Mouse (Mus musculus) intestine, embryonic 14.5 days (tissue): ENCODE results near the gene Rad51c. TPM values are rescaled to one million over a fixed set of nuclear protein-coding genes. Genes with fewer than 3 reads are reported as not detected.

Experiments
- polyA plus RNA-seq: library from polyadenylated mRNA; unstranded; fragments of >200 nt; fragmentation: Nextera tagmentation; extraction: Ambion mirVana; gene quantifications from 2 replicates; pipeline ENCODE4 v1.2.1, GENCODE M21; 2014

Gene Rad51c
- polyA plus RNA-seq, 1 experiment from 2014 or later, result 6.8 TPM

Other genes starting within 250 kb of the Rad51c start
- gene Ppm1e, start 45.9 kb downstream of the Rad51c start, polyA plus RNA-seq, result 3.4 and 3.8 TPM in 2 replicates
- gene Tex14, start 111 bp upstream of the Rad51c start, polyA plus RNA-seq, result 0.65 and 1.4 TPM in 2 replicates
- not detected in 2 replicates for gene Gm11492, start 161.7 kb upstream of the Rad51c start, polyA plus RNA-seq
- 17.2 and 19.5 TPM in 2 replicates for gene Sept4, start 163.9 kb upstream of the Rad51c start, polyA plus RNA-seq
- gene Mtmr4, start 187.2 kb upstream of the Rad51c start, polyA plus RNA-seq, result 35.3 and 36.2 TPM in 2 replicates
- 0.23 and 0.38 TPM in 2 replicates for gene Hsf5, start 212.2 kb upstream of the Rad51c start, polyA plus RNA-seq